Mouse (Mus musculus) megakaryocyte, embryonic 14.5 days (primary cell): ENCODE results near the gene Pkig. TPM values are rescaled to one million over a fixed set of nuclear protein-coding genes. Genes with fewer than 3 reads are reported as not detected.

ENCODE experiments used
- H3K27me3 ChIP-seq: replicated peaks from 2 replicates; pipeline ENCODE3; 2012; ENCODE audit warnings: inconsistent platforms
- H3K36me3 ChIP-seq: replicated peaks from 2 replicates; pipeline ENCODE3; 2012; ENCODE audit warnings: low read length, inconsistent platforms, mixed read lengths
- H3K4me1 ChIP-seq: 2 replicates; pipeline ENCODE4 v1.6.1; 2012; ENCODE audit warnings: inconsistent platforms
- H3K4me3 ChIP-seq: replicated peaks from 2 replicates; pipeline ENCODE3; 2012; ENCODE audit warnings: moderate library complexity, mild to moderate bottlenecking, inconsistent platforms
- H3K9me3 ChIP-seq: 2 replicates; pipeline ENCODE4 v1.6.1; 2012; ENCODE audit warnings: inconsistent platforms
- FLI1 ChIP-seq: IDR thresholded peaks from 2 replicates; pipeline ENCODE4 v1.6.1; 2012; ENCODE audit warnings: low read length, inconsistent platforms, mixed read lengths
- GATA1 ChIP-seq: IDR thresholded peaks from 3 replicates; pipeline ENCODE4 v1.6.1; 2012; ENCODE audit warnings: mixed read lengths, low read length, inconsistent platforms, borderline replicate concordance
- polyA plus RNA-seq: library from polyadenylated mRNA; stranded (reverse); fragments of >175 nt; gene quantifications from 2 replicates; pipeline ENCODE4 v1.2.3, GENCODE M21; 2012; ENCODE audit warnings: low replicate concordance; ENCODE audit not compliant: insufficient read depth

Pkig gene
- polyA plus RNA-seq, 1 experiment = 348 TPM

GRCm38 (mm10) chr2:163708321-163708720, 50.1 kb downstream of the Pkig start:
- no peaks in the 10 kb centered on the region for H3K9me3 ChIP-seq

GRCm38 (mm10) chr2:163708763-163709250, 50.6 kb downstream of the Pkig start:
- no peak for TF ChIP-seq GATA1
- TF ChIP-seq FLI1 = no peak
- H3K4me1 ChIP-seq = peaks cover 71% of the 10 kb centered on the region
- peaks cover 40% of the 10 kb centered on the region for H3K36me3 ChIP-seq
- no peaks in the 10 kb centered on the region for H3K27me3 ChIP-seq
- H3K4me3 ChIP-seq = no peak overlapping the region
- no peaks in the 10 kb centered on the region for H3K9me3 ChIP-seq

More at GRCm38 (mm10) chr2:163708321-163708720, 50.1 kb downstream of the Pkig start:
- no peaks in the 10 kb centered on the region for H3K27me3 ChIP-seq
- H3K36me3 ChIP-seq = peaks cover 42% of the 10 kb centered on the region
- no peak overlapping the region for H3K4me3 ChIP-seq
- H3K4me1 ChIP-seq = peaks cover 71% of the 10 kb centered on the region
- TF ChIP-seq FLI1 = no peak
- TF ChIP-seq GATA1 = no peak

GRCm38 (mm10) chr2:163710000-163710399, 51.8 kb downstream of the Pkig start:
- Histone ChIP-seq H3K4me3 (no peak overlapping the region), H3K27me3 (no peaks in the 10 kb centered on the region), H3K36me3 (peaks cover 28% of the 10 kb centered on the region), H3K4me1 (peaks cover 66% of the 10 kb centered on the region), H3K9me3 (no peaks in the 10 kb centered on the region)
- TF ChIP-seq GATA1 = no peak
- no peak for TF ChIP-seq FLI1

GRCm38 (mm10) chr2:163710606-163711159, 52.5 kb downstream of the Pkig start:
- peaks cover 25% of the 10 kb centered on the region for H3K36me3 ChIP-seq
- no peaks in the 10 kb centered on the region for H3K9me3 ChIP-seq
- H3K27me3 ChIP-seq = no peaks in the 10 kb centered on the region
- no peak for TF ChIP-seq FLI1
- no peak for TF ChIP-seq GATA1
- peaks cover 71% of the 10 kb centered on the region for H3K4me1 ChIP-seq
- no peak overlapping the region for H3K4me3 ChIP-seq

- no peak for TF ChIP-seq FLI1
- no peak for TF ChIP-seq GATA1
- H3K9me3 ChIP-seq = no peaks in the 10 kb centered on the region
- H3K27me3 ChIP-seq = no peaks in the 10 kb centered on the region
- no peak overlapping the region for H3K4me3 ChIP-seq
- H3K36me3 ChIP-seq = peaks cover 28% of the 10 kb centered on the region
- peaks cover 78% of the 10 kb centered on the region for H3K4me1 ChIP-seq
These were observed 53.2 kb downstream of the Pkig start for GRCm38 (mm10) chr2:163711368-163711868.

DNA sequence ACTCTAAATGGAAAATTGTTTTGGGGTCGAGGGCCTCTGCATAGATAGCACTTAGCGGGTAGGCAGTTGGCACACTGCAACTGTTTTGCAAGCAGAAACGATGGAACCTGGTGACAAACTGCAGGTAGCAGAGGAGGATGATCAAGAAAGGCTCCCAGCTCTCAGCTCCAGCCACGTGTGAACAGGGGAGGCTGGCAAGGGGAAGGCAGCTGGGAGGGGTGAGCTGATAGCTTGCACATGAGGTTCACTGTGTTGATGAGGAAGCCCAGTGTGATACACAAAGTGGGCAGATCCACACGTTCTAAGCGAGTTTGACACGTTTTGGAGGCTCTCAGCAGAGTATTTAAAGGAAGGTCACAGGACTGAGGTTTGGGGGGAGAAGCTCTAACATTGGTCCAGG, 54.3 kb downstream of the Pkig start:
- H3K4me1 ChIP-seq = peaks cover 76% of the 10 kb centered on the region
- no peak overlapping the region for H3K4me3 ChIP-seq
- H3K36me3 ChIP-seq = peaks cover 31% of the 10 kb centered on the region
- TF ChIP-seq FLI1 (no peak), GATA1 (no peak)
- H3K27me3 ChIP-seq = no peaks in the 10 kb centered on the region
- no peaks in the 10 kb centered on the region for H3K9me3 ChIP-seq

GRCm38 (mm10) chr2:163712874-163713273, 54.7 kb downstream of the Pkig start:
- Histone ChIP-seq H3K9me3 (no peaks in the 10 kb centered on the region), H3K36me3 (peaks cover 31% of the 10 kb centered on the region), H3K4me3 (no peak overlapping the region), H3K4me1 (peaks cover 72% of the 10 kb centered on the region), H3K27me3 (no peaks in the 10 kb centered on the region)
- TF ChIP-seq GATA1 (no peak), FLI1 (no peak)

DNA sequence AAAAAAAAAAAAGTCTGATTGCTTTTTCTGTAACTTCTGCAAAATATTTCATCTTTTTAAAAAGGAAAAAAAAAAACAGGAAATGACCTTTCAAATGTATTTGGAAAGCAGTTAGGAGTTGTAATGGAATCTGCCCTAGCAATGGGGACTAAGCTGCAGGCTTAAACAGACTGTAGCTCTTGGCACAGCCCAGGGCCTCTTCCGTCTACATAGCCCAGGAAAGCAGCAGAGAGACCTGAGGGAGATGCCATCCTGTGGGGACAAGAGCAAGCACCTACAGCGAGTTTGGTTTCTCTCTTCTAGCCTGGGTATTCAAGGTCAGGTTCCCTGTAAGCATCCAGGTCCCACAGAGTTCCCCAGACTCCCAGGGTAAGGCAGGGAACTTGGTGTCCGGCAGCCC, 55.2 kb downstream of the Pkig start:
- H3K4me3 ChIP-seq = no peak overlapping the region
- TF ChIP-seq FLI1 (no peak), GATA1 (no peak)
- H3K27me3 ChIP-seq = no peaks in the 10 kb centered on the region
- H3K9me3 ChIP-seq = no peaks in the 10 kb centered on the region
- H3K36me3 ChIP-seq = peaks cover 31% of the 10 kb centered on the region
- H3K4me1 ChIP-seq = peaks cover 69% of the 10 kb centered on the region

DNA sequence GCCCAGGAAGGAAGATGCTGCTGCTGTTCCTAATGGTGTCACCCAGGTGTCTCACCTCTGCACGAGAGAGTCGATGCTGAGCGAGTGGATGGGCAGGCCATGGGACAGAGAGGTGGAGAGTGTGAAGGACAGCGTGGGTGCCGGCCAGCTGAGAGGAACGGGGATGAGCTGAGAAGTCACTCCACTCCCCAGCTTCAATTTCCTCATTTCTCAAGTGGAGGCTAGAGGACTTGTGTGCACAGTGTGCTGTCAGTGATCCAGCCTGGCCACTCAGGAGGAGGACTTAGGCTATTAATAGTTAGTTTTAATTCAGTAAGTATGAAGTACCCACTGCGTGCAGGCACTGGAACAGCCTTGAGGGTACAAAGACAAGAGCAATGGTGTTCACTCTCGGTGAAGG, 58.3 kb downstream of the Pkig start:
- no peak overlapping the region for H3K4me3 ChIP-seq
- TF ChIP-seq FLI1 (no peak), GATA1 (no peak)
- H3K36me3 ChIP-seq = peaks cover 31% of the 10 kb centered on the region
- H3K9me3 ChIP-seq = no peaks in the 10 kb centered on the region
- H3K4me1 ChIP-seq = peaks cover 75% of the 10 kb centered on the region
- H3K27me3 ChIP-seq = no peaks in the 10 kb centered on the region

- peaks cover 75% of the 10 kb centered on the region for H3K4me1 ChIP-seq
- TF ChIP-seq FLI1 = no peak
- TF ChIP-seq GATA1 = no peak
- no peaks in the 10 kb centered on the region for H3K27me3 ChIP-seq
- H3K9me3 ChIP-seq = no peaks in the 10 kb centered on the region
- H3K4me3 ChIP-seq = no peak overlapping the region
- peaks cover 32% of the 10 kb centered on the region for H3K36me3 ChIP-seq
These were observed 58.7 kb downstream of the Pkig start for GRCm38 (mm10) chr2:163716853-163717252.
